Comparison of ENCODE assay signal across 13 mouse cellular contexts in genomic region chr2:122905129-122906072, GRCm38 (mm10).
DNase-seq lines count a peak whose midpoint lies in the region; ATAC-seq and TF ChIP-seq lines count a peak whose summit lies in the region.
"Had no signal": no experiment of that assay in that cellular context is flagged by ENCODE, and none has a peak within 500 bp of the region (broad histone marks: within the 10 kb centered on the region; RNA-seq: fewer than 3 reads in every experiment).

No protein-coding gene starts in this region.

- peak overlapping the region; percentile 66 for H3K27ac ChIP-seq in forebrain, embryonic 10.5 days
- H3K27ac ChIP-seq in hindbrain, embryonic 14.5 days: 0 out of 2 replicates have a peak overlapping the region, but pooled peaks have one; percentile 36
- H3K27ac ChIP-seq in midbrain, postnatal 0 days (ENCODE audit: low read depth, low read length): no peak overlapping the region
- no peak overlapping the region for H3K27ac ChIP-seq in intestine, embryonic 15.5 days
- H3K27ac ChIP-seq: liver, embryonic 13.5 days had no signal

- no peak overlapping the region for H3K9ac ChIP-seq in hindbrain, embryonic 14.5 days
- no peak overlapping the region for H3K9ac ChIP-seq in midbrain, postnatal 0 days (replicated peaks; ENCODE audit: low read length, poor library complexity, severe bottlenecking)
- H3K9ac ChIP-seq in intestine, embryonic 15.5 days: no peak overlapping the region
- H3K9ac ChIP-seq: heart, embryonic 12.5 days; liver, embryonic 13.5 days had no signal

- H3K36me3 ChIP-seq in forebrain, embryonic 10.5 days (replicated peaks): no peaks in the 10 kb centered on the region
- no peaks in the 10 kb centered on the region for H3K36me3 ChIP-seq in hindbrain, embryonic 14.5 days (replicated peaks; ENCODE audit: control insufficient read depth, insufficient read depth)
- H3K36me3 ChIP-seq in midbrain, postnatal 0 days (ENCODE audit: insufficient read depth, low read length): no peaks in the 10 kb centered on the region
- H3K36me3 ChIP-seq in intestine, embryonic 15.5 days: no peaks in the 10 kb centered on the region
- H3K36me3 ChIP-seq: heart, embryonic 12.5 days; liver, embryonic 13.5 days had no signal

- H3K4me2 ChIP-seq in hindbrain, embryonic 14.5 days (replicated peaks): no peak overlapping the region
- no peak overlapping the region for H3K4me2 ChIP-seq in midbrain, postnatal 0 days (ENCODE audit: low read depth, low read length, poor library complexity, severe bottlenecking)
- no peak overlapping the region for H3K4me2 ChIP-seq in intestine, embryonic 15.5 days (replicated peaks)
- H3K4me2 ChIP-seq: heart, embryonic 12.5 days; liver, embryonic 13.5 days had no signal

- H3K4me1 ChIP-seq in forebrain, embryonic 10.5 days: peaks cover 23% of the 10 kb centered on the region
- H3K4me1 ChIP-seq in hindbrain, embryonic 14.5 days (replicated peaks; ENCODE audit: control insufficient read depth, insufficient read depth, low read length): peaks cover 3% of the 10 kb centered on the region; the same call in 1 of the 2 replicates
- peaks cover 4% of the 10 kb centered on the region; the same call in 1 of the 2 replicates for H3K4me1 ChIP-seq in midbrain, postnatal 0 days (ENCODE audit: insufficient read depth, low read length)
- H3K4me1 ChIP-seq in intestine, embryonic 15.5 days (replicated peaks): no peaks in the 10 kb centered on the region
- H3K4me1 ChIP-seq: heart, embryonic 12.5 days; liver, embryonic 13.5 days had no signal

- H3K4me3 ChIP-seq in forebrain, embryonic 10.5 days: no peak overlapping the region
- H3K4me3 ChIP-seq in hindbrain, embryonic 14.5 days (replicated peaks; ENCODE audit: low read length): no peak overlapping the region
- H3K4me3 ChIP-seq in midbrain, postnatal 0 days (ENCODE audit: low read depth, low read length): no peak overlapping the region
- H3K4me3 ChIP-seq in intestine, embryonic 15.5 days (replicated peaks): no peak overlapping the region
- H3K4me3 ChIP-seq: heart, embryonic 12.5 days; liver, embryonic 13.5 days had no signal

- H3K27me3 ChIP-seq in forebrain, embryonic 10.5 days (ENCODE audit: poor library complexity, severe bottlenecking): no peaks in the 10 kb centered on the region
- H3K27me3 ChIP-seq in hindbrain, embryonic 14.5 days (ENCODE audit: control insufficient read depth, insufficient read depth, low read length): no peaks in the 10 kb centered on the region
- no peaks in the 10 kb centered on the region for H3K27me3 ChIP-seq in midbrain, postnatal 0 days (ENCODE audit: insufficient read depth, low read length)
- no peaks in the 10 kb centered on the region for H3K27me3 ChIP-seq in intestine, embryonic 15.5 days (replicated peaks)
- H3K27me3 ChIP-seq: heart, embryonic 12.5 days; liver, embryonic 13.5 days had no signal

- WGBS in forebrain, embryonic 10.5 days: 25% methylated on average over 11 of the region's 11 CpGs
- WGBS in hindbrain, embryonic 14.5 days: 19% methylated on average over 11 of the region's 11 CpGs
- WGBS in midbrain, postnatal 0 days: 12% methylated on average over 11 of the region's 11 CpGs
- 62% methylated on average over 11 of the region's 11 CpGs for WGBS in intestine, embryonic 15.5 days

- peak; percentile 72 for DNase-seq in embryo, embryonic 10 days (ENCODE audit: low spot score)
- DNase-seq in forebrain, embryonic 10.5 days (ENCODE audit: extremely low spot score, low spot score): peak; percentile 53
- DNase-seq in hindbrain, embryonic 14.5 days (ENCODE audit: low spot score): peak; percentile 25
- DNase-seq in midbrain, postnatal 0 days (ENCODE audit: low spot score): peak; percentile 27
- DNase-seq in cerebellum, adult 11-12 months: no peak
- no peak for DNase-seq in lung, postnatal 25 days (ENCODE audit: low spot score)
- DNase-seq in cerebellum, postnatal 4 days (ENCODE audit: low spot score in 2 of 2): no peak
- DNase-seq: adrenal gland, postnatal 36 days; B cell, adult 2 months; cerebellum, adult 18-20 months; liver, embryonic 13.5 days had no signal

- no peaks in the 10 kb centered on the region; the same call in 1 of the 2 replicates for H3K9me3 ChIP-seq in forebrain, embryonic 10.5 days
- no peaks in the 10 kb centered on the region for H3K9me3 ChIP-seq in hindbrain, embryonic 14.5 days (ENCODE audit: control insufficient read depth, low read length)
- no peaks in the 10 kb centered on the region for H3K9me3 ChIP-seq in midbrain, postnatal 0 days (ENCODE audit: low read length)
- no peaks in the 10 kb centered on the region for H3K9me3 ChIP-seq in intestine, embryonic 15.5 days
- H3K9me3 ChIP-seq: heart, embryonic 12.5 days; liver, embryonic 13.5 days had no signal

- ATAC-seq in hindbrain, embryonic 14.5 days (ENCODE audit: low FRiP score): peak; percentile 37; the same call in 1 of the 2 replicates
- ATAC-seq in midbrain, postnatal 0 days (ENCODE audit: low FRiP score): no peak
- no peak for ATAC-seq in intestine, embryonic 15.5 days

- no peak for TF ChIP-seq CTCF in midbrain, postnatal 0 days (IDR thresholded peaks at IDR 0.05)

Comparison
In these comparisons a context has a peak if more than half of its experiments do, and no peak if none do; other contexts are left out.
1. DNase-seq: peak in embryo, embryonic 10 days (single experiment), forebrain, embryonic 10.5 days (single experiment), hindbrain, embryonic 14.5 days (single experiment) and midbrain, postnatal 0 days (single experiment); none in cerebellum, adult 11-12 months (single experiment), lung, postnatal 25 days (single experiment) and cerebellum, postnatal 4 days (0 of 2).
2. H3K27ac ChIP-seq: peak in forebrain, embryonic 10.5 days (single experiment) and hindbrain, embryonic 14.5 days (single experiment); none in midbrain, postnatal 0 days (single experiment) and intestine, embryonic 15.5 days (single experiment).